Mouse (Mus musculus): ENCODE results near the gene Cd209g. TPM values are rescaled to one million over a fixed set of nuclear protein-coding genes. Genes with fewer than 3 reads are reported as not detected.
"Not testable (repeated sequence)": the region's sequence is repeated elsewhere in the genome, so short reads cannot be mapped to it uniquely, and the experiment has no call there.

Cd209g gene
- total RNA-seq (2021) = under 1 TPM in 1 of 2 experiments, not detected in 1; 0.22 TPM
- long read RNA-seq = 0 reads

- no peak for DNase-seq (ENCODE audit: low spot score in 2 of 2)
Observed at GRCm38 (mm10) chr8:4133798-4134197, at the start of gene Cd209g. Cd209g (plus strand) TSS chr8:4134098.

GRCm38 (mm10) chr8:4087180-4087722 is 46.6 kb upstream of the Cd209g start:
- not testable (repeated sequence) for DNase-seq (ENCODE audit: low spot score in 2 of 2)

- not testable (repeated sequence) for DNase-seq (ENCODE audit: low spot score in 2 of 2)
Observed at GRCm38 (mm10) chr8:4088514-4088913, 45.4 kb upstream of the Cd209g start.

- not testable (repeated sequence) for DNase-seq (ENCODE audit: low spot score in 2 of 2)
Observed at GRCm38 (mm10) chr8:4105735-4106134, 28.2 kb upstream of the Cd209g start, which contains the start of gene Cd209f. Cd209f (minus strand) TSS chr8:4105835.

GRCm38 (mm10) chr8:4139660-4140646 is 6.1 kb downstream of the Cd209g start:
- DNase-seq (ENCODE audit: low spot score in 2 of 2) = peak; percentile 40 to 83

- DNase-seq (ENCODE audit: low spot score in 2 of 2) = no peak
Observed at GRCm38 (mm10) chr8:4141721-4142120, 7.8 kb downstream of the Cd209g start.

GRCm38 (mm10) chr8:4147272-4147671 is 13.4 kb downstream of the Cd209g start:
- DNase-seq (ENCODE audit: low spot score in 2 of 2) = no peak

- no peak for DNase-seq (ENCODE audit: low spot score in 2 of 2)
Observed at GRCm38 (mm10) chr8:4154878-4155277, 21.0 kb downstream of the Cd209g start.

GRCm38 (mm10) chr8:4162786-4163185 is 28.9 kb downstream of the Cd209g start:
- no peak for DNase-seq (ENCODE audit: low spot score in 2 of 2)

- DNase-seq (ENCODE audit: low spot score in 2 of 2) = no peak
Observed at GRCm38 (mm10) chr8:4165176-4165851, 31.4 kb downstream of the Cd209g start.

GRCm38 (mm10) chr8:4165852-4166751 is 32.2 kb downstream of the Cd209g start, which contains the start of gene Evi5l:
Evi5l (plus strand) TSS chr8:4166567.
- peak; percentile 98 to 100 for DNase-seq (ENCODE audit: low spot score in 2 of 2)

GRCm38 (mm10) chr8:4166881-4167525 is 33.1 kb downstream of the Cd209g start:
- no peak for DNase-seq (ENCODE audit: low spot score in 2 of 2)

GRCm38 (mm10) chr8:4167918-4168317 is 34.0 kb downstream of the Cd209g start:
- no peak for DNase-seq (ENCODE audit: low spot score in 2 of 2)

- no peak for DNase-seq (ENCODE audit: low spot score in 2 of 2)
Observed at GRCm38 (mm10) chr8:4172486-4172885, 38.6 kb downstream of the Cd209g start.

GRCm38 (mm10) chr8:4174018-4174417 is 40.1 kb downstream of the Cd209g start:
- DNase-seq (ENCODE audit: low spot score in 2 of 2) = no peak

- DNase-seq (ENCODE audit: low spot score in 2 of 2) = no peak
Observed at GRCm38 (mm10) chr8:4183409-4183808, 49.5 kb downstream of the Cd209g start.

GRCm38 (mm10) chr8:4186151-4186550 is 52.3 kb downstream of the Cd209g start:
- no peak for DNase-seq (ENCODE audit: low spot score in 2 of 2)

Measured in layer of hippocampus, adult 18-20 months (tissue).